Mouse (Mus musculus) forebrain, embryonic 12.5 days (tissue): Measurements from ENCODE around the gene Map3k6. TPM values are rescaled to one million over a fixed set of nuclear protein-coding genes. Genes with fewer than 3 reads are reported as not detected.

Experiments
- ATAC-seq: fragments of 200-750 bp; cut with Nextera tagmentation; 2 replicates; pipeline ENCODE4 v1.8.0; 2017; ENCODE audit warnings: moderate TSS enrichment; ENCODE audit not compliant: low FRiP score
- H3K27ac ChIP-seq: fragments of 300-500 bp; sonication (generic); 2 replicates; pipeline ENCODE4 v1.5.1; 2016; ENCODE audit warnings: mild to moderate bottlenecking
- H3K27me3 ChIP-seq: fragments of 300-500 bp; sonication (generic); 2 replicates; pipeline ENCODE4 v1.6.1; 2016; ENCODE audit warnings: mild to moderate bottlenecking
- H3K36me3 ChIP-seq: fragments of 300-500 bp; sonication (generic); replicated peaks from 2 replicates; pipeline ENCODE4 v1.6.1; 2016; ENCODE audit warnings: mild to moderate bottlenecking
- H3K4me1 ChIP-seq: fragments of 300-500 bp; sonication (generic); 2 replicates; pipeline ENCODE4 v1.6.1; 2016
- H3K4me2 ChIP-seq: fragments of 300-500 bp; sonication (generic); 2 replicates; pipeline ENCODE4 v1.6.1; 2016; ENCODE audit warnings: mild to moderate bottlenecking, moderate library complexity
- H3K4me3 ChIP-seq: fragments of 300-500 bp; sonication (generic); replicated peaks from 2 replicates; pipeline ENCODE4 v1.5.1; 2016; ENCODE audit warnings: mild to moderate bottlenecking
- H3K9ac ChIP-seq: fragments of 300-500 bp; sonication (generic); 2 replicates; pipeline ENCODE4 v1.6.1; 2016; ENCODE audit warnings: mild to moderate bottlenecking
- H3K9me3 ChIP-seq: fragments of 300-500 bp; sonication (generic); 2 replicates; pipeline ENCODE4 v1.6.1; 2016
- WGBS: fragments of 180-500 bp; shearing (Covaris S2); methylation state at CpG from one replicate; pipeline ENCODE4 v1.1.7; 2016; 5-methylcytosine and 5-hydroxymethylcytosine counted together
- polyA plus RNA-seq: library from polyadenylated mRNA; unstranded; fragments of >200 nt; fragmentation: Nextera tagmentation; extraction: Ambion mirVana; gene quantifications from 2 replicates; pipeline ENCODE4 v1.2.1, GENCODE M21; 2016

Gene Map3k6
- polyA plus RNA-seq, 1 experiment from 2014 or later, result 1.3 TPM

DNA sequence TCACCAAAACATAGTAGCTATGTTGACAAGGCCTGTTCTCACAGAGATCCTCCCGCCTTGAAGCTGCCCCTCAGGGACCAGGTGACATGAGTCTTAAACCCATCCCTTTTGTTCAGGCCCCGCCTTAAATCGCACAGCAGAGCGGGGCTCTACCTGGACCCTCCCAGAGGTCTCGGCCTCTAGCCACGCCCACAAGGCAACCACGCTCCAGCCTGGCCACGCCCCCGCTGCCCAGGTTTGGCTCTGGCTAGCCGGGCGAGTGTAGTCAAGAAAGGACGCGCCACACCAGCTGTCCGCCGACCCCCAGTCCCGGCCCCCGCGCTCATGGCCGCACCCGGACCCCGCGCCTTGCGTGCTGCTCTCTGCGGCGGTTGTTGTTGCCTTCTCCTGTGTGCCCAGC, 20.0 kb upstream of the Map3k6 start:
- Histone ChIP-seq H3K9ac (0 out of 2 replicates have a peak overlapping the region, but pooled peaks have one; percentile 30), H3K27ac (no peak overlapping the region), H3K9me3 (no peaks in the 10 kb centered on the region), H3K4me2 (peak overlapping the region; percentile 53), H3K4me3 (peak overlapping the region; percentile 24), H3K4me1 (peaks cover 12% of the 10 kb centered on the region), H3K27me3 (peaks cover 50% of the 10 kb centered on the region), H3K36me3 (no peaks in the 10 kb centered on the region)
- no peak for ATAC-seq
- 1% methylated on average over 25 of the region's 25 CpGs for WGBS

DNA sequence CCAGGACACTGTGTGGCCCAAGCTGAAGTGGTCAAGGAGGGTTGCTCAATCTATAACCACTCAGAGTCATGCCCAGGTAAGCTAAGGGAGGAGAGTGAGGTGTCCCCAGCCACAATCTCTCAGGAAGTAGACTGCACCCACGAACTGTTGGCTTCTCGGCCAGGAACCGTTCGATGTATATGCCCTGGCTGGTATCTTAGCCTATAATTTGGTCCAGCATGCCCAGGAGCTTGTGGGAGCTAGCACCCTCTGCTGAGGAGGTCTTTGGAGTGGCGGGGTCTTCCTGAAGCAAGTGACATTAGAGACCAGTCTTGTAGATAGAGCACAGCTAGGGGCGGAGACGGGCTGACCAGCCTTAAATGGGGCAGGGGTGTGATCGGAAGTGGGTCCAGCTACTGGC, 18.9 kb upstream of the Map3k6 start:
- Histone ChIP-seq H3K4me2 (no peak overlapping the region), H3K9ac (no peak overlapping the region), H3K27me3 (peaks cover 49% of the 10 kb centered on the region), H3K4me1 (peaks cover 12% of the 10 kb centered on the region), H3K27ac (no peak overlapping the region), H3K36me3 (no peaks in the 10 kb centered on the region), H3K9me3 (no peaks in the 10 kb centered on the region), H3K4me3 (no peak overlapping the region)
- 84% methylated on average over 8 of the region's 8 CpGs for WGBS
- ATAC-seq, result no peak

DNA sequence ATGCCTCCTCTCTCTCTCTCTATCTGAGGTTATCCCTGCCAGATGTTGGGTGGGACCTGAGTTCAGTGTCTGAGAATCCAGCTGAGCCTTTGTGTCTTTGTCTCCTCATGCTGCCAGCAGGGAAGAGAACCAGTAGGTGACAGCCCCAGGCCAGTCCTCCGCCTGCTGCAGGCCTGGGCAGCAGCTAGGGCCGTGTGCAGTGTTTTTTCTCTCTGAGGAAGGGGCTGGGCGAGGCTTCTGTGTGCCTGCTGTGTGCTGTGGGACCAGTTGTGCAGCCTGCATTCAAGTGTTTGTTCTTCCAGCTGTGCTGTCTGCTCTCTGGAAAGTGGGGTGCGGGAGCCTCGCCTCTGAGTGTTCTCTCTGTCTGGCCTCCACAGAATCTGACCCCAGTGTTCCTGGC, 16.7 kb upstream of the Map3k6 start:
- Histone ChIP-seq H3K9ac (no peak overlapping the region), H3K9me3 (no peaks in the 10 kb centered on the region), H3K4me2 (no peak overlapping the region), H3K27me3 (peaks cover 49% of the 10 kb centered on the region), H3K4me3 (no peak overlapping the region), H3K36me3 (no peaks in the 10 kb centered on the region), H3K4me1 (peaks cover 9% of the 10 kb centered on the region), H3K27ac (no peak overlapping the region)
- 49% methylated on average over 5 of the region's 5 CpGs for WGBS
- ATAC-seq, result no peak

DNA sequence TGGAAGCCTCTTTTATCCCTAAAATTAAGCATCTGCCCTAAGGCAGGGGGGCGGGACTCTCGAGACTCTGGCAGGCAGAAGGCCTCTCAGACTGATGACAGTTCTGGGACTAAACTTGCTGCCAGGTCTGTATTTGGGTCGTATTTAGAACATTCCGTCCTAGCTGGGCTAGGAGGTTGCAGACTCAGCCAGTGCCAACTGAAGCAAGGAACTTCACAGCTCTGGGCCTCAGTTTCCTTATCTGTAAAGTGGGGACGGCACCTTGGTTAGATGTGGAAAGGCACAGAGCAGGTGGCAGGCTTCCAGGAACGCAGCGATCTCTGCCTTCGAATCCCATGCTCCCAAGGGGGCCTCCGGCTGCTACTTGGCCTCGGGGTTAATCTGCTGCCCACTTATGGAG, 14.5 kb upstream of the Map3k6 start:
- Histone ChIP-seq H3K9me3 (no peaks in the 10 kb centered on the region), H3K4me2 (no peak overlapping the region), H3K4me1 (peaks cover 3% of the 10 kb centered on the region; the same call in 1 of the 2 replicates), H3K27me3 (peaks cover 29% of the 10 kb centered on the region), H3K4me3 (no peak overlapping the region), H3K9ac (no peak overlapping the region), H3K36me3 (no peaks in the 10 kb centered on the region), H3K27ac (no peak overlapping the region)
- 77% methylated on average over 10 of the region's 10 CpGs for WGBS
- ATAC-seq, result no peak

DNA sequence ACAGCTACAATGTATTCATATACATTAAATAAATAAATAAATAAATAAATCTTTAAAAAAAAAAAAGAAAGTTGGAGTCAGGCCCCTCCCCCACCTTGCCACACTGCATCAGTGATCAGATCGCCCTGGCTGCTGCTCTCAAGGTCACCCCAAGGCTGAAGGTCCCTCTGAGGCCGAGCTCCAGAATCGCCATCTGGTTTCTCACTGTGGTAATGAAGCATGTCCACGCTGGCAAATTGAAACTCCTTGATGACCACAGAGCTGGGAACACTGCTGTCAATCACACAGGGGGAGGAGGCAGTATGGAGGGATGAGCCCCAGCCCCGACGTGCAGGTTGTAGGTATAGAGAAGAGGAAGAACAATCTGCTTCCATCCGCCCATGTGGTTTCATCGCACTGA, 13.0 kb upstream of the Map3k6 start:
- Histone ChIP-seq H3K27ac (no peak overlapping the region), H3K36me3 (no peaks in the 10 kb centered on the region), H3K4me1 (peaks cover 2% of the 10 kb centered on the region; the same call in 1 of the 2 replicates), H3K27me3 (peaks cover 13% of the 10 kb centered on the region), H3K9ac (no peak overlapping the region), H3K4me2 (no peak overlapping the region), H3K9me3 (no peaks in the 10 kb centered on the region), H3K4me3 (no peak overlapping the region)
- WGBS, result 73% methylated on average over 8 of the region's 8 CpGs
- no peak for ATAC-seq

DNA sequence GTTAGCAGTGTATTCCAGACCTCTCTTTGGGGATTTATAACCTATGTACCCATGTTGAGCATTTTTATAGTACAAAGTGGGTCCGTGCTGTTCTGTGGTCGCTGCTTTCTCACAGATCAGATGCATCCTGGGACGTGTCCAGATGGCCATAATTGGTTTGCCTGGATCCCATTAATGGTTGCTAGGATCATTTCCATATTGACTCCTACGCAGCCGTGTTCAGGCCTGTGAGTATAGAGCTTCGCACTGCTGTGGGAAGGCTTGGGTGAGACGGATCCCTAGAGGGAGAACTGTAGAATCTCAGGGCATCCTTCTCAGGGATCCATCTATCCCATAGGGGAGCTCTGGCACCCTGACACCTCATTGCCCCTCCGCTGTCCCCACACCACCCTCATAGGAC, 11.0 kb upstream of the Map3k6 start:
- 66% methylated on average over 8 of the region's 8 CpGs for WGBS
- H3K4me1 ChIP-seq, result no peaks in the 10 kb centered on the region
- H3K4me2 ChIP-seq, result no peak overlapping the region
- H3K9ac ChIP-seq, result no peak overlapping the region
- H3K4me3 ChIP-seq, result no peak overlapping the region
- peak overlapping the region; percentile 31; the same call in 1 of the 2 replicates for H3K27ac ChIP-seq
- no peaks in the 10 kb centered on the region for H3K27me3 ChIP-seq
- no peaks in the 10 kb centered on the region for H3K9me3 ChIP-seq
- no peaks in the 10 kb centered on the region for H3K36me3 ChIP-seq
- ATAC-seq, result no peak

DNA sequence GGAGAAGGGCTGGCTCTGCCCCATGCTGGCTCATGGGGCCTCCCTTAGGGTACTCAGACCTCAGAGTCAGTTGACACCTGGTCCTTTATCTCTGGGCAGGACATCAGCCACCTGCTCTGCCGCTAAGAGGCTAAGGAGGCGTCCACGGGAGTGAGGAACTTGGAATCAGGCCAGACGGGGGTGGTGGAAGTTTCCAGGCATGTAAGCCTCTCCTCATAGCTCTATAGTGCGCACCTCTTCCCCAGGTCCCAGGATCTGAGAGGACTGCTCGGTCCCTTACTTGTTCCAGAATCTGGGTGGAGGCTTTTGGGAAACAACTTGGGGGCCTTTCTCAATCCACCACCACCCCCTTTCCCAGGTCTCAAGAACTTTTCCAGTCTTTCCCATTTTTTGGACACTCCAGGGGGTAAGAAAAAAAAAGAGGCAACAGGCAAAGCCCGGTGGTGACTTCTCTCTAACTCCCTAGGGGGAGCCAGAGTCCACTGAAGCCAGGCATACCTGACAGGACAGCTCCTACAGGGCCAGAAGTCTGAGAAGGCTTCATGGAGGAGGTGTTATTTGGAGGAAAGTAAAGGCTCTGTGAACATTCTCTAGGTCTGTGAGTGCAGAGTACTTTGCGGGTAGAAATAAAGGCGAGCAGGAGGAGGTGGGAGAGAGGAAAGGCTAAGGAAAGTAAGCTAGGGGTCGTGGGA, 7.2 kb upstream of the Map3k6 start:
- peaks cover 4% of the 10 kb centered on the region; the same call in 1 of the 2 replicates for H3K27me3 ChIP-seq
- no peak overlapping the region for H3K4me2 ChIP-seq
- WGBS, result 38% methylated on average over 10 of the region's 10 CpGs
- H3K9ac ChIP-seq, result no peak overlapping the region
- no peaks in the 10 kb centered on the region for H3K4me1 ChIP-seq
- H3K9me3 ChIP-seq, result no peaks in the 10 kb centered on the region
- H3K36me3 ChIP-seq, result no peaks in the 10 kb centered on the region
- H3K4me3 ChIP-seq, result no peak overlapping the region
- H3K27ac ChIP-seq, result no peak overlapping the region
- ATAC-seq, result no peak

DNA sequence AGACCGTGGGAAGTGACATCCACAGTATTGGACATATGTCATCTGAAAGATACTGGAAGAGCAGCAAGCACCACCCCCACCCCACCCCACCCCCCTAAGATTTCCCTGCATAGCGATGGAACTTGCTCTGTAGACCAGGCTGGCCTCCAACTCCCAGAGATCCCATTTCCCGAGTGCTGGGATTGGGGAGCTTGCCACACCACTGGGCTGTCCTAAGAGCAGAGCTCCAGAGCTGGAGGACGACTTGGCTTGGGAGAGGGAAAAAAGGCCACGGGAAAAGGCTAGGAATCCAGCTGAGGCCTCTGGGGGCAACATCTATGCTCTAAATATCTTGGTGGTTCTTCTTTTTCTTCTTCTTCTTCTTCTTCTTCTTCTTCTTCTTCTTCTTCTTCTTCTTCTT, 5.8 kb upstream of the Map3k6 start:
- WGBS, result 63% methylated on average over 5 of the region's 5 CpGs
- Histone ChIP-seq H3K27ac (no peak overlapping the region), H3K4me2 (no peak overlapping the region), H3K9ac (no peak overlapping the region), H3K27me3 (peaks cover 15% of the 10 kb centered on the region), H3K4me1 (no peaks in the 10 kb centered on the region), H3K36me3 (no peaks in the 10 kb centered on the region), H3K9me3 (no peaks in the 10 kb centered on the region), H3K4me3 (no peak overlapping the region)
- no peak for ATAC-seq

DNA sequence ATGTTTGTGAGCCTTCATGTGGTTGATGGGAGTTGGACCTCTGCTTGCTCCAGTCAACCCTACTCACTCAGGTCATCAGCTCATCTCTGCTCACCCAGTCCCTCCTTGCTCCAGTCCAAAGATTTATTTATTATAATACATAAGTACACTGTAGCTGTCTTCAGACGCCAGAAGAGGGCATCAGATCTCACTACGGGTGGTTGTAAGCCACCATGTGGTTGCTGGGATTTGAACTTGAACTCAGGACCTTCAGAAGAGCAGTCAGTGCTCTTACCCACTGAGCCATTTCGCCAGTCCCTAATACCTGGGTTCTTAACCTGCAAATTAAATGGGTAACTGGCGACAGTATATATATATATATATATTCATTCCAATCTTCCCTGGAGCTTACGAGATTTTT, 5.2 kb upstream of the Map3k6 start:
- H3K9ac ChIP-seq, result no peak overlapping the region
- 74% methylated on average over 5 of the region's 5 CpGs for WGBS
- peaks cover 1% of the 10 kb centered on the region for H3K4me1 ChIP-seq
- no peaks in the 10 kb centered on the region for H3K36me3 ChIP-seq
- H3K27ac ChIP-seq, result no peak overlapping the region
- H3K4me2 ChIP-seq, result no peak overlapping the region
- no peak overlapping the region for H3K4me3 ChIP-seq
- no peak for ATAC-seq
- no peaks in the 10 kb centered on the region for H3K9me3 ChIP-seq
- peaks cover 22% of the 10 kb centered on the region for H3K27me3 ChIP-seq

DNA sequence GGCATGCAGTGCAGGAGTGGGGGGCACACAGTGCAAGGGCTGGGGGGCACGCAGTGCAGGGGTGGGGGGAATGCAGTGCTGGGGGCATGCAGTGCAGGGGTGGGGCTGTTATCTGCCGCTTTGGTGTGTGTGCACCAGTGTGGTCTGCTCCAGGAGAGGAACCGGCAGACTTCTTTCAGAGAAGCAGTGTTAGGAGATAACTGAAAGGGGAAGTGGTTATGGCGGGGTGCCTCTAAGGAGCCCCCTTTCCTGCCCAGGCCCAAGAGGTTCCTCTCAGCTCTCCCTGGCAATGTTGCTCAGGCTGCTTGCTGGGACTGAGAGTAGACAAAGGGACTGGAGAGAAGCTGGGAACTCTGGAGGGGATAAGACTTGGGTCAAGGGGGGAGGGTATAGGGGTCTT, 2.7 kb upstream of the Map3k6 start:
- Histone ChIP-seq H3K27ac (no peak overlapping the region), H3K36me3 (no peaks in the 10 kb centered on the region), H3K9ac (no peak overlapping the region), H3K9me3 (no peaks in the 10 kb centered on the region), H3K27me3 (peaks cover 47% of the 10 kb centered on the region), H3K4me3 (no peak overlapping the region), H3K4me2 (no peak overlapping the region), H3K4me1 (peaks cover 10% of the 10 kb centered on the region)
- WGBS, result 86% methylated on average over 4 of the region's 4 CpGs
- ATAC-seq, result no peak

DNA sequence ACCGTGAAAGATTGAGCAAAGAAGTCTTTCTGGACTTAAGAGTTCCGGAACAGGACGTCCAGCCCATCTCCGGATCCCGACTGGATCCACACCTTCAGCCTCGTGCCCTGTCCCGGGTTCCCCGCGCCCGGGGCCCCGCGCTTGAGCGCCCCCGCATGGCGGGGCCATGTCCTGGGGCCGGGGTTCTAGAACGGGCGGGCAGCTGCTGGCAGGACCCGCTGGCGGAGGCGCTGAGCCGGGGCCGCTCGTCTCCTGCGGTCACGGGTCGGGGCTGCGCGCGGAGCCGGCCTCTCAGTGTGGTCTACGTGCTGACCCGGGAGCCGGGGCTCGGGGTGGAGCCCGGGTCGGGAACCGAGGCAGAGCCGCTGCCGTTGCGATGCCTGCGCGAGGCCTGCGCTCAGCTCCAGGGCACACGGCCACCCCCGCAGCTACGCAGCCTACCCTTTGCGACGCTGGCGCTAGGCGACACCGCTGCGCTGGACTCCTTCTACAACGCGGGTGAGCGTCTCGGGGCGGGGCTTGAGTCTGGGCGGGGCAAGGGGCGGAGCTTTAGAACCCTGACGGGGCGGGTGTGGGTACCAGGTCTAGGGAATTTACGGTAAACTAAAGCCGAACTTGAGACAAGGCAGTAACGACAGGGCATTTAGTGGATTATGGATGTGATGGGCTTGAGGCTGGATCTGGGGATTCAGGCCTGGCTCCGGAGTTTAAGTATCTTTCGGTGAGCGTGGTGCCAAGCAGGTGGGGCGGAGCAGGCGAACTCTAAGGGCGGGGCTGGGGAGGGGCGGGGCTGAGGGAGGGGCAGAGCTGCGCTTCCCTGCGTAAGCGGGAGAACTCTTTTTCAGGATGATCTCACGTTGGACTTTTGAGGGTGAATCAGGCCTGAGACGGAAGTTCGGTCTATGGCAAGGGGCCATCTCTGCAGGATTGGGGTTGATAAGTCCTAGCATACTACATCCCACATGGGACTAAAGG, 603 bp downstream of the Map3k6 start:
- peak overlapping the region; percentile 55 for H3K4me3 ChIP-seq
- H3K4me1 ChIP-seq, result peaks cover 10% of the 10 kb centered on the region
- peaks cover 72% of the 10 kb centered on the region for H3K27me3 ChIP-seq
- under 1% methylated on average over 78 of the region's 78 CpGs for WGBS
- peak overlapping the region; percentile 62 for H3K9ac ChIP-seq
- peak overlapping the region; percentile 92 for H3K4me2 ChIP-seq
- H3K27ac ChIP-seq, result peak overlapping the region; percentile 25; the same call in 1 of the 2 replicates
- no peaks in the 10 kb centered on the region for H3K36me3 ChIP-seq
- peak; percentile 94 for ATAC-seq
- no peaks in the 10 kb centered on the region for H3K9me3 ChIP-seq

DNA sequence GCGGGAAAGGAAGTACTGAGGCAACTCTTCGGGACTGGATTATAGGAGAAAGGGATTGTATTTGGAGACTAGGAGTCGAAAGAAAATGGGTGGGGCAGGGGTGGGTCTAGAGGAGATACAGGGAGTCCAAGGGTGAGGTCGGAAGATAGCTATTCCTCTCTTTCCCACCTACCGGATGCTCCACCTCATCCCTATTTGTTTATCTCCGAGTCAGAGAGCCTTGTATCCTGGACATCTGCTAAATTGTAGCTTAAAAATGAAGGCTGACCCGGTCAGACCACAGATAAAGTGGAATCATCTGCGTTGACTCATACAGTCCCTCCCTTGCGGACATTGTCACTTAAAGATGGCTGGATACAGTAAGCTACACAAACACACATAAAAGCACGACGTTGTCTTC, 1.3 kb downstream of the Map3k6 start:
- Histone ChIP-seq H3K4me2 (peak overlapping the region; percentile 92), H3K4me1 (peaks cover 10% of the 10 kb centered on the region), H3K27me3 (peaks cover 79% of the 10 kb centered on the region), H3K4me3 (peak overlapping the region; percentile 55), H3K36me3 (no peaks in the 10 kb centered on the region), H3K9me3 (no peaks in the 10 kb centered on the region), H3K9ac (no peak overlapping the region), H3K27ac (no peak overlapping the region)
- no peak for ATAC-seq
- WGBS, result 32% methylated on average over 11 of the region's 11 CpGs
